Mouse (Mus musculus): ENCODE results near the gene Dpf3.

DNA sequence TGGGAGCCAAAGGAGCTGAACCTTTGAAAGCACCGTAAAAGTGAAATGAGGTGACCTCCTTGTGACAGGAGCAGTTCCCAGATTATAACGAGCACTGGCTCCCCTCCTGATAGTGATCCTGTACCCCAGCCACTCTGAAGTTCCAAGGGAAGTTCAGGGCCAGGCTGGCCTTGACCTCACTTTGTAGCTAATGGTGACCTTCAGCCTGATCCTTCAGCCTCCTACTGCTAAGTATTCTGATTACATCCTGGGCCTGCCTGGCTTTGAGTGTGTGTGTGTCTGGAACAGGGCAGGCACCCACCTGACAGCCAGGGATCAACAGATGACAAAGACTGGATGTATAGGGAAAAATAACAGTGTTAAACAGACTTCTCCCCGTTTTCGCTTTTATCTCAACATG lies 36.4 kb upstream of the Dpf3 start:
- TF ChIP-seq CTCF (IDR thresholded peaks at IDR 0.05; ENCODE audit: extremely low read depth, insufficient read depth, low read length) (no peak), POLR2A (IDR thresholded peaks at IDR 0.05; ENCODE audit: extremely low read depth, insufficient read depth, low read length) (no peak)
